Comparison of ENCODE assay signal across 20 mouse cellular contexts in the genomic region with DNA sequence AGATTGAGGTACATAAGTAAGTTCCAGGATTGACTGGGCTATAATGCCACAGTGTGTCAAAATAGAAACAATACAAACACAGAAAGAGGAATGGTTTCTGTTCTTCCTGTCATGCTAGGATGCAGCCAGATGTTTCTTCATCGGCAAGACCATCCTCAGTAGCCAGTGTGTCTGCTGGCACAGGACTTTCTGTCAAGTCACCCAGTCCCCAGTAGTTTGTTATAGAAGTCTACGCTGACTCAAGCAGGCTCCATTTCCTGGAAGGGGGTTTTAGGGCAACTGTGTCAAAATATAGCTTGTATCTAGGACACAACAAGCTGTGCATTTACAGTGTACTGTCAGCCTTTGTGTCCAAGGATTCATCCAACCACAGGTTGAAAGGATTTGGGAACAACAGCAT.
"Had no signal": no experiment of that assay in that cellular context is flagged by ENCODE, and none has a peak within 500 bp of the region (broad histone marks: within the 10 kb centered on the region; RNA-seq: fewer than 3 reads in every experiment).

No protein-coding gene starts in this region.

- H3K36me3 ChIP-seq: heart, embryonic 13.5 days; heart, embryonic 15.5 days; hindbrain, embryonic 10.5 days; hindbrain, embryonic 12.5 days; intestine, embryonic 15.5 days; limb, embryonic 12.5 days had no signal

- DNase-seq: gastrocnemius, adult 2 months; gastrocnemius, postnatal 10 days; gastrocnemius, postnatal 25 days; heart, adult 2 months; heart, postnatal 4 days; kidney, adult 18-20 months; kidney, adult 8-10 months; kidney, postnatal 10 days; kidney, postnatal 25 days; layer of hippocampus, adult 9-11 months; layer of hippocampus, postnatal 36 days; left cerebral cortex, postnatal 4 days; liver had no signal

- H3K27ac ChIP-seq: gastrocnemius, adult 2 months; heart, adult 2 months; heart, embryonic 13.5 days; heart, embryonic 15.5 days; hindbrain, embryonic 10.5 days; hindbrain, embryonic 12.5 days; hindbrain, embryonic 14.5 days; intestine, embryonic 15.5 days; limb, embryonic 12.5 days had no signal

- H3K9me3 ChIP-seq: heart, embryonic 13.5 days; heart, embryonic 15.5 days; hindbrain, embryonic 10.5 days; hindbrain, embryonic 12.5 days; intestine, embryonic 15.5 days; limb, embryonic 12.5 days had no signal

- H3K4me3 ChIP-seq: gastrocnemius, adult 2 months; heart, adult 2 months; heart, embryonic 13.5 days; heart, embryonic 15.5 days; hindbrain, embryonic 10.5 days; hindbrain, embryonic 12.5 days; intestine, embryonic 15.5 days; limb, embryonic 12.5 days had no signal

- H3K27me3 ChIP-seq: heart, embryonic 13.5 days; heart, embryonic 15.5 days; hindbrain, embryonic 12.5 days; intestine, embryonic 15.5 days; limb, embryonic 12.5 days had no signal

- H3K4me1 ChIP-seq: limb, embryonic 12.5 days had no signal
